Mouse (Mus musculus) cortical plate, adult 2 months (tissue): ENCODE measurements around the gene Uts2b. TPM values are rescaled to one million over a fixed set of nuclear protein-coding genes. Genes with fewer than 3 reads are reported as not detected.

Experiments
- H3K27ac ChIP-seq: fragments of 200-500 bp; 2 replicates; pipeline ENCODE4 v1.5.1; 2012; ENCODE audit warnings: low read length, control low read depth, inconsistent platforms; ENCODE audit not compliant: insufficient read depth
- H3K4me1 ChIP-seq: fragments of 200-500 bp; 2 replicates; pipeline ENCODE4 v1.6.1; 2011; ENCODE audit warnings: low read length; ENCODE audit not compliant: control insufficient read depth, insufficient read depth
- H3K4me3 ChIP-seq: fragments of 200-500 bp; 2 replicates; pipeline ENCODE4 v1.5.1; 2011; ENCODE audit warnings: mild to moderate bottlenecking, low read length, control low read depth; ENCODE audit not compliant: insufficient read depth
- CTCF ChIP-seq: fragments of 200-500 bp; IDR thresholded peaks from 2 replicates; pipeline ENCODE4 v1.5.1; 2011; ENCODE audit warnings: mild to moderate bottlenecking, control low read depth, low read length; ENCODE audit not compliant: insufficient read depth; ENCODE audit errors: extremely low read depth
- POLR2A ChIP-seq: fragments of 200-500 bp; IDR thresholded peaks from 2 replicates; pipeline ENCODE4 v1.6.1; 2011; ENCODE audit warnings: mild to moderate bottlenecking, low read length, control low read depth; ENCODE audit not compliant: insufficient read depth; ENCODE audit errors: extremely low read depth
- polyA plus RNA-seq: library from polyadenylated mRNA; depleted of rRNA; stranded (reverse); fragments of >200 nt; gene quantifications from 2 replicates; pipeline ENCODE4 v1.2.3, GENCODE M21; 2012

Gene Uts2b
- polyA plus RNA-seq, 1 experiment, result not detected

DNA sequence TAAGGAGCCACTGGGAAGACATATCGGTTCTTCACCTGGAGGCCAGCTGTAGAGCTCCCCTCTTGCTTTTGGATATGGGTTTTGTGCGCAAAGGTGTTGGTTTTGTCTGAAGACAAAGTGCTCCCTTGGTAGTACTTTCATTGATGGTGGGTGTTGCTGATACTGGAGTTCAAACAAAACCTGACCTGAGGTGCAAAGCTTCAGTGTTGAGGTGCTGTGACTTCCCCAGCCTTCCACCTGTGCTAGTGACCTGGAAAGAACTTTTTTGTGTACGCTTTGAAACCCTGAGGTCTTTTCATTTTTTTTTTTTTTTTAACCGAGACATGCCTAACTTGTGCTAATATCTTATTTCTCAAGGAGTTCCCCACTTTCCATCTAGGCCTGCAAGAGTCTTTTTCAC, 20.3 kb upstream of the Uts2b start:
- peak overlapping the region; percentile 96 for H3K27ac ChIP-seq
- peaks cover 14% of the 10 kb centered on the region; the same call in 1 of the 2 replicates for H3K4me1 ChIP-seq
- no peak overlapping the region for H3K4me3 ChIP-seq
- TF ChIP-seq POLR2A (no peak), CTCF (no peak)

DNA sequence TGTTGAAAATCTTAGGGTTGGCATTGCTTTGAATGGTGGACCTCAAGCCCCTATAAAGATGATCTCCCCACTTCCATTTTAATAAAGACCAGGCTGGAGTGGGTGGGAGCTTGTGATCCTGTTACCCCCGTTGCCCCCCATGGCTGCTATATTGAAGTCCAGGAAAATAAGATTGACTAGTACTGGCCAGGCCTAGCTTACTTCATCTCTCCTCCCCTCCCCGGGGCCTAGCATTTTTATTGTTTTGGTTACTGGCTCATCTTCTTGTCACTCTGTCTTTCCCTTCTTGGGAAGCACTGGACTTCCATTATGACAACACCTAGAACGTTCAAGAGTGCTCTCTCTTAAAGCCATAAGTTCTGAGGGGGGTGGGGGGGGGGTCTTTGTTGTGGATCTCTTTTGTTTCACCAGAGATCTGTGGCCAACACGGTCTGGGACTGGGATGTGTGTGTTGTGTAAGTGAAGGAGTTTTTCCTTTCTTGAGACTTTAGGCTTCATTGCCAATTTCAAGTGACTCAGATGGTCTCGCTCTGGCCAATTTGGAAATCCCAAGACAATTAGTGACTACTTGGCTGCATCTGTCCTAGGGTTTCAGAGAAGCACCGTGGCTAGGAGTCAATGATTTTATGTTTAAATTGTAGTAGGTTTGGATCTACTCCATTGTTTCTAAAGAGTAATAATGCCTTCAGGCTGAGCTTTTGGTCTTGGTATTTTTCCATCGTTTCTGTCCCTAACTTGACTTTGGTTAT, 19.7 kb upstream of the Uts2b start:
- peak overlapping the region; percentile 98 for H3K4me3 ChIP-seq
- H3K27ac ChIP-seq, result peak overlapping the region; percentile 96
- no peak for TF ChIP-seq POLR2A
- H3K4me1 ChIP-seq, result peaks cover 12% of the 10 kb centered on the region; the same call in 1 of the 2 replicates

DNA sequence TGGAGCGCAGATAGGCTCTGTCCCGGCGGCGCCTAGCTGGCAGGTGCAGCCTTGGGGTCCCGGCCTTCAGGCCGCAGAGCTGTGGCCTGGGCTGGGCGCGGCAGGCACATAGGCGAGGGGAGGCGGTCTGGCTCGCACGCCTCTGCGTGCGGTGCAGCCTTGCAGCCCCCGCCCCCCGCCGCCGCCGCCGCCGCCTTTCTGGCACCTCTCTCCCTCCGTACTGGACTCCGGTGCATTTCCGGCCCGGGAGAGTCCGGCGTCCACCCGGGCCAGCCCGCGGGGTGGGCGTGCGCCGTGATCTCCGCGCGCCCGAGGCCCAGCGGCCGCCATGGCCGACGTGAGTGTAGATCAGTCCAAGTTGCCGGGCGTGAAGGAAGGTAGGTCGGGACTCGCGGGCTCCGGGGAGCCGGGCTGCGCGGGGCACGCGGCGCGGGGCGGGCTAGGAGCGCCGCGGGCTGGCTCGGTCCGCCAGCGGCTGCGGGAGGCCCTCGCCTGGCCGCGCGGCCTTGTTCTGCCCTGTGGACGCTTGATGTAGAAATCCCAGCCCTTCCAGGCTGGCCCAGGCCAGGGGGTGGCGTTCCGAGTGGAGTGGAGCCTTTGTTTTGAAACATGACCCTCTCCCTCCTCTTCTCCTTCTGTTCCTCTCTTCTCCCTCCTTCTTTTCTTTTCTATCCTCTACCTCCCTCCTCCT, 18.9 kb upstream of the Uts2b start, which contains the start of gene Ccdc50:
Gene Ccdc50 (plus strand): TSS at position 109 of the 691 bp plus-strand sequence.
- peak within 1 kb of the TSS; percentile 96 for H3K27ac ChIP-seq
- TF ChIP-seq POLR2A (peak; percentile 25; the same call in 1 of the 2 replicates), CTCF (no peak)
- H3K4me1 ChIP-seq, result peaks cover 12% of the 10 kb centered on the region; the same call in 1 of the 2 replicates
- H3K4me3 ChIP-seq, result peak within 1 kb of the TSS; percentile 98

DNA sequence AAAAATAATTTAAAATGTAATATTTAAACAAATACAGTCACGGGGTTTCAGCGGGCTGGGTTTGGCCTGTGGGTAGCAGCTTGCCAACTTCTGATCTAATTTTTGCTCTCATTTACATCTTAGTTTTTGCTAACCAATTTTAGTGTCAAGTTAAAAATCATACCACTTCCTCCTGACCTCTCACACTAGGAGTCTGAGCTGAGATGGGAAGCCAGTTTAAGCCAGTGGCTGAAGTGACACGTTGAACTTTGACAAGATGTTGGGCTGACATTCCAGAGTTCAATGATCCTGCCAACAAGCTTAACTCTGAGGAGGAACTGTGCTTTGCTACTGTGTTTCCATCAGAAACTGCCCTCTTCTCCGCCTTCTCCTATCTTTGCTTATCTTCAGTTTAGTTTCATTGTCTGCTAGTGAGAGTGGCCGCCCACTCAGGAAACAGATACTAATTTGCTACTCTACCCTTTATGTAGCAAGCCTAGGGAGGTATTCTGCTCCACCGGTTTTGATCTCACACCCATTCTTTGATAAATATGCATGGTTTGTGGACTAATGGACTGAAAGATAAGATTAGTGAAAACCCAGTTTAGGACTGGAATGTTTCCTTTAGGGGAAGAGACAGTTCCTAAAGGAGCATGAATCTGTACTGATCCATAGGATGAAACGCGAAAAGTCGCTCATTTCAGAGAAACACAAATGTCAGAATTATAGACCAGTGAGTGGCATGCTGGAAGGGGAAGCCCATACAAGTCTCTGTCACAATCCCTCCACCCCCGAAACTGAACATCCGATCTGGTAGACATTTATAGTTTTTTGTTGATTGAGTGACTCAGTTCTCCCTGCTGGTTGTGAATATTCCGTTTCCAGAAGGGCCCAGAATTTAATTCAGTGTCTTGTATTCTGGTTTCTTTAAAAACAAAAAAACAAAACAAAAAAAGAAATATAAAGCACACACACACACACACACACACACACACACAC, 17.9 kb upstream of the Uts2b start:
- peak overlapping the region; percentile 98 for H3K4me3 ChIP-seq
- TF ChIP-seq CTCF (no peak), POLR2A (no peak)
- H3K27ac ChIP-seq, result peak overlapping the region; percentile 96
- H3K4me1 ChIP-seq, result peaks cover 9% of the 10 kb centered on the region; the same call in 1 of the 2 replicates

DNA sequence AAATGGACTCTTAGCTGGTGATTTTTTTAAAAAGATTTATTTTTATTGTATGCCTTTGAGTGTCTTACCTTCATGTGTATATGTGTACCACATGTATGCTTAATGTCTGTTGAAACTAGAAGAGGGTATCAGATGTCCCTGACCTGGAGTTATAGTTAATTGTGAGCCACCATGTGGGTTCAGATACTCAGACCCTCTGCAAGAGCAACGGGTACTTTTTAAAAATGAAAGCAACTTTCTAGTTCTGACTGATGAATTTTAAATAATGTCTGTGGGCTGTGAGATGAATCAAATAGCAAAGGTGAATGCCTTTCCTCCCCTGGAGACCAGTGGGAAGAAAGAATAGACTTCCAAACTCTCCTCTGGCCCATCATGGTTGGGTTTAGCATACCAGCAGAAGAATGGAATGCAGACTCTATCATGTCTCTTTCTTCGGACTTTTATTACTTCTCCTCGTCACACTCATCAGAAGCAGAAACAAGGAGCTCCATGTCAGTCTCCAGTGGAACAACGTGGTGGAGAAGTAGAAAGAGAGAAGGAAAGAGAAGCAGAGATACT, 16.9 kb upstream of the Uts2b start:
- no peak overlapping the region for H3K27ac ChIP-seq
- peaks cover 9% of the 10 kb centered on the region; the same call in 1 of the 2 replicates for H3K4me1 ChIP-seq
- H3K4me3 ChIP-seq, result no peak overlapping the region
- TF ChIP-seq CTCF, result no peak
- no peak for TF ChIP-seq POLR2A

DNA sequence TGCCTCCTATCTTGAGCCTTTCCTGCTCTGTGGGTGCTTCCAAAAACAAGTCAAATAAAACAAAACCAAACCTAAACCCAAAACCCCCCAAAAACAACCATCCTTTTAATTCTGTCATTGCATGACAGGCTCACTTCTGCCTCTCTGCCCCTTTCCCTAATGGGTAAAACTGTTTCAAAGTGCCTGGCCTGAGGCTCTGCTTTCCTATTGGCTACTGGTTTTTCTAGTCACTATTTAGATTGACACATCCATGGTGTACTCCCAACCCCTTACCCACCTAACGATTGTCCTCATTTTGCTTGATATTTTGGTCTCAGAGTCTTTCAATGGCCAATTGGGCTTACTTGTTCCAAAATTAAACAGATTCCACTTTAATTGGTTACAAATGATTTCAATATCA, 15.6 kb upstream of the Uts2b start:
- Histone ChIP-seq H3K4me3 (no peak overlapping the region), H3K4me1 (peaks cover 8% of the 10 kb centered on the region; the same call in 1 of the 2 replicates), H3K27ac (peak overlapping the region; percentile 62)
- TF ChIP-seq POLR2A (no peak), CTCF (no peak)

DNA sequence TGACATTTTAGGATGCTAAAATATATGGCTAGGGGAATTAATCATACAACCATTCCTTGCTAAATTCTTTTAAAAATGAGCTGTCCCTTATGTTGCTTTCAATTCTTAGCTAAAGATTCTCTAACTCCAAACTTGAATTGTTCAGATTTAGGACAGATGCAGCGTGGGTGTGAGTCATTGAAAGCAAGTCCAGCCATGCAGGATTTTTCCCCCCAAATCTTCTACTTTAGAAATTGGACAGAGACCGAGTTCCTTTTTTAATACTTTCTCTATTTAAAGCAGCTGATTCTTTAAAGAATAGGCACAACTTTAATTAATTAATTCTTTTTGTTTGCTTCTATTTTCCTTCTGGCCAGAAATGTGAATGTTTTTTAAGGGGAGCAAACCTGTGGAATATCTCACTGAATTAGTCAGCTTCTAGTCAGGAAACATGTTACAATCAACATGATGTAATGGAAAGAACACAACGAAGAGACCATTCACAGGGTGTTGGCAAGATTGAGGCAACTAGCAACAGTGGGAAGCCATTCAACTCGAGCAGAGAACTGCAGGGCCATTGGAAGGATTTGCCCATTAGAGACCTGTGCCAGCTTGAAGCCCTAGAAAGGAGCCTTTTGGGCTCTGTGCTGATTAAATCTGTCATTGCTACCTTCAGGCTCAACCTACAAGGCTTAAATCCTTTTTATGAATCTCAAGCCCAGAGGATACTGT, 15.0 kb upstream of the Uts2b start:
- Histone ChIP-seq H3K4me1 (peaks cover 7% of the 10 kb centered on the region; the same call in 1 of the 2 replicates), H3K27ac (peak overlapping the region; percentile 62; the same call in 1 of the 2 replicates)

DNA sequence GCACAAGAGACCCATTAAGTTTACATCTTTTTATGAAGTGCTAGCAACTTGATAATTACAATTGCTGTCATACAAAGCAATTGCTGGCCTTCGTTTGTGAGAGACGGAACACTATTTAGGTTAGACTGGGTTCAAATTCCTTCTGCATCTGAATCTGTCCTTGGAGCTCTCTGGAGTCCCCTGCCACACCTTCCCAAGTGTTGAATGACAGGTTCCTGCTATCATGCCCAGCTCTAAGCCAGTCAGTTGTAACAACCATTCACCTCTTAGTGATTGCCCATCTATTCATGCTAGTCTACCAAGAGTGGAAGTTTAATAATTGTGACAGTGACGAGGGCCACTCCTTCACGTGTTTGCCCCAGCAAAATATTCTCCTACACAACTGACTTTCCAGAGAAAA, 12.2 kb upstream of the Uts2b start:
- no peak for TF ChIP-seq CTCF
- no peak for TF ChIP-seq POLR2A
- Histone ChIP-seq H3K27ac (no peak overlapping the region), H3K4me3 (no peak overlapping the region), H3K4me1 (no peaks in the 10 kb centered on the region)

More for the DNA sequence above, 15.0 kb upstream of the Uts2b start:
- TF ChIP-seq POLR2A (no peak), CTCF (no peak)
- no peak overlapping the region for H3K4me3 ChIP-seq

DNA sequence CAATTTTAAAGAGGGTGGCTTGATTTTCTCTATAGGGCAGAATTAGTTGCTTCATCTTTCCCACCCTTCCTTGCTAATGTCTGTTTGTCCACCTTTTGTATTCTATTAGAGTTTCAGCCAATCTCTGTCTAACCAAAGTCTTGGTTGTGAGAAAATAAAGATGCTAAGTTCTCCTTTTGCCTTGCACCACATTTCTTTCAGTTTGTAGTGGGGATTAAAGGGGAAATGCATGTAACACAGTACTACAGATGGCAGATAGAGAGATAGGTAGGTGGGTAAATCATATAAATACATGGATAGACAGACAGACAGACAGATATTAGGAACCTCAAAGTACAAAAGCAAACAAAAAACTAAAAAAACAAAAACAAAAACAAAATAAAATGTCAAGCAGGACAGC, 6.5 kb upstream of the Uts2b start:
- TF ChIP-seq CTCF (no peak), POLR2A (no peak)
- Histone ChIP-seq H3K4me3 (no peak overlapping the region), H3K27ac (no peak overlapping the region), H3K4me1 (no peaks in the 10 kb centered on the region)
